In the genomic region with DNA sequence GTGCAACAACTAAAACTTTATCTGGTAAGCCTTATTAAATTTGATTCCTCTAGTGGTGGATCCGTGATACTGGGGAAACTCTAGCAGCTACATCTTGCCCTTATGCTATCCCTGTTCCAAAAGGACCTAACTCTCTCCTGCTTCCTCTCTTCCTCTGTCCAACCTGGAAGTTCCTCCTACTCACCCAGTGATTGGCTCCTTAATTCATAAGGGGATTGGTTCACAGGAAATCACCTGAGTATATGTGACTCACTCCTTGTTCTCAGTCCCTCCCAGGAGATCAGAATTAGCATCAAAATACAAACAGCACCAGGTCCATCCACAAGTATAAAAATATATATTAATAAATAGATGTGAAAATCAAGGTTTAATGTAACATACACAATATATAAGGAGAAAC, we compare ENCODE assay signal across 24 mouse cellular contexts. TPM values are rescaled to one million over a fixed set of nuclear protein-coding genes. Genes with fewer than 3 reads are reported as not detected.
A peak's percentile ranks its signal among the peaks of the same experiment; 100 is the strongest.
DNase-seq lines count a peak whose midpoint lies in the region; ATAC-seq and TF ChIP-seq lines count a peak whose summit lies in the region.
"Had no signal": no experiment of that assay in that cellular context is flagged by ENCODE, and none has a peak within 500 bp of the region (broad histone marks: within the 10 kb centered on the region; RNA-seq: fewer than 3 reads in every experiment).

No protein-coding gene starts in this region.

- no peak overlapping the region for H3K9ac ChIP-seq in heart, embryonic 13.5 days
- H3K9ac ChIP-seq: forebrain, embryonic 13.5 days; hindbrain, embryonic 13.5 days; intestine, embryonic 15.5 days had no signal

- H3K27me3 ChIP-seq in heart, embryonic 13.5 days (replicated peaks) = no peaks in the 10 kb centered on the region
- no peaks in the 10 kb centered on the region for H3K27me3 ChIP-seq in C2C12 (ENCODE audit: control insufficient read depth, insufficient read depth, insufficient read length)
- H3K27me3 ChIP-seq: CH12.LX; forebrain, embryonic 13.5 days; hindbrain, embryonic 13.5 days; intestine, embryonic 15.5 days had no signal

- no peak overlapping the region for H3K4me3 ChIP-seq in heart, embryonic 13.5 days
- no peak overlapping the region for H3K4me3 ChIP-seq in C2C12 (ENCODE audit: insufficient read depth, poor library complexity, severe bottlenecking)
- H3K4me3 ChIP-seq: forebrain, embryonic 10.5 days; forebrain, embryonic 13.5 days; hindbrain, embryonic 10.5 days; hindbrain, embryonic 13.5 days; intestine, embryonic 15.5 days had no signal

- H3K4me1 ChIP-seq in heart, embryonic 13.5 days = peaks cover 12% of the 10 kb centered on the region
- H3K4me1 ChIP-seq: forebrain, embryonic 10.5 days; forebrain, embryonic 13.5 days; hindbrain, embryonic 10.5 days; hindbrain, embryonic 13.5 days; intestine, embryonic 15.5 days had no signal

- 48% methylated on average over 1 of the region's 1 CpGs for WGBS in heart, embryonic 13.5 days

- no peak for TF ChIP-seq CTCF in C2C12 (IDR thresholded peaks at IDR 0.05; ENCODE audit: control insufficient read depth, insufficient read depth, insufficient read length)

- H3K27ac ChIP-seq in heart, embryonic 13.5 days (replicated peaks) = peak overlapping the region; percentile 50; the same call in 1 of the 2 replicates
- H3K27ac ChIP-seq: forebrain, embryonic 10.5 days; forebrain, embryonic 13.5 days; hindbrain, embryonic 10.5 days; hindbrain, embryonic 13.5 days; intestine, embryonic 15.5 days had no signal

- H3ac ChIP-seq in C2C12 (ENCODE audit: control insufficient read depth, insufficient read length, low read depth) = no peak overlapping the region

- ATAC-seq in heart, embryonic 13.5 days (ENCODE audit: extremely low read depth, insufficient number of reproducible peaks, low FRiP score, low TSS enrichment) = no peak
- ATAC-seq: activated CD4-positive, CD25-positive, alpha-beta regulatory T cell, adult 4 months; forebrain, embryonic 13.5 days; forebrain, embryonic 16.5 days; hindbrain, embryonic 16.5 days; intestine, embryonic 15.5 days had no signal

- no peaks in the 10 kb centered on the region for H3K79me3 ChIP-seq in C2C12 (ENCODE audit: low read depth)

- H3K4me2 ChIP-seq in heart, embryonic 13.5 days = peak overlapping the region; percentile 34; the same call in 1 of the 2 replicates
- H3K4me2 ChIP-seq: forebrain, embryonic 13.5 days; hindbrain, embryonic 13.5 days; intestine, embryonic 15.5 days had no signal

- no peaks in the 10 kb centered on the region for H3K36me3 ChIP-seq in heart, embryonic 13.5 days
- no peaks in the 10 kb centered on the region for H3K36me3 ChIP-seq in C2C12 (ENCODE audit: control insufficient read depth, insufficient read depth)
- H3K36me3 ChIP-seq: forebrain, embryonic 10.5 days; G1E; hindbrain, embryonic 10.5 days; hindbrain, embryonic 13.5 days; intestine, embryonic 15.5 days had no signal

- H3K79me2 ChIP-seq in C2C12 (ENCODE audit: control insufficient read depth, insufficient read depth) = no peaks in the 10 kb centered on the region

- H3K9me3 ChIP-seq in heart, embryonic 13.5 days = no peaks in the 10 kb centered on the region
- H3K9me3 ChIP-seq: forebrain, embryonic 10.5 days; forebrain, embryonic 13.5 days; G1E; hindbrain, embryonic 10.5 days; hindbrain, embryonic 13.5 days; intestine, embryonic 15.5 days had no signal

- no peak for DNase-seq in heart, adult 9 months (ENCODE audit: low spot score in 2 of 2)
- peak; percentile 56 for DNase-seq in R1 (ENCODE audit: low read depth, low spot score)
- DNase-seq in thymus, postnatal 25 days = no peak
- DNase-seq in adrenal gland, postnatal 14 days = no peak
- DNase-seq: cerebellum, adult 11-12 months; cerebellum, adult 9-10 months; cerebellum, postnatal 14 days; gastrocnemius, postnatal 10 days; gastrocnemius, postnatal 36 days; heart, postnatal 36 days; kidney, adult 11 months; kidney, adult 8-10 months had no signal

TF ChIP-seq in C2C12, 6 proteins besides CTCF, POLR2A, EP300 and RAD21:
- TF ChIP-seq MYOD1 (IDR thresholded peaks at IDR 0.05; ENCODE audit: control insufficient read depth, insufficient read length, low read depth) (no peak), USF1 (IDR thresholded peaks at IDR 0.05; ENCODE audit: low read depth) (peak; percentile 18), FOSL1 (IDR thresholded peaks at IDR 0.05; ENCODE audit: insufficient read depth, low read length, poor library complexity, severe bottlenecking) (no peak)

RNA-seq across cellular contexts. Expression of gene 2610001J05Rik, which starts 10.7 kb away (rescaled TPM):
- polyA plus RNA-seq in heart, embryonic 13.5 days (2015; fragmentation: Nextera tagmentation; extraction: Ambion mirVana) = 113 and 129 TPM in 2 replicates
- polyA plus RNA-seq in C2C12 (2012; fragmentation: generic; extraction: Trizol) = 63.8 TPM
- 38.8 and 41.9 TPM in 2 replicates for total RNA-seq in adrenal gland, postnatal 14 days (2021)

RNA-seq across cellular contexts. Expression of gene Gpr85, which starts 20.9 kb away (rescaled TPM):
- polyA plus RNA-seq in heart, embryonic 13.5 days (2015; fragmentation: Nextera tagmentation; extraction: Ambion mirVana) = 5.1 and 5.4 TPM in 2 replicates
- 0.98 TPM for polyA plus RNA-seq in C2C12 (2012; fragmentation: generic; extraction: Trizol)
- total RNA-seq in adrenal gland, postnatal 14 days (2021) = 0.67 and 1.5 TPM in 2 replicates
- total RNA-seq: gastrocnemius, postnatal 36 days had no signal
- polyA plus RNA-seq: activated CD4-positive, CD25-positive, alpha-beta regulatory T cell, adult 4 months; G1E had no signal
